Mouse (Mus musculus) CD4-positive, CD25-positive, alpha-beta regulatory T cell, adult 9 weeks (primary cell): Measurements from ENCODE around the gene Xlr5c. TPM values are rescaled to one million over a fixed set of nuclear protein-coding genes. Genes with fewer than 3 reads are reported as not detected.

Source experiments
- polyA plus RNA-seq: library from polyadenylated mRNA; unstranded; fragments of 100-300 nt; shearing (Covaris generic); gene quantifications from one replicate; pipeline ENCODE4 v1.2.1, GENCODE M21; 2017

Gene Xlr5c
- not detected for polyA plus RNA-seq

DNA sequence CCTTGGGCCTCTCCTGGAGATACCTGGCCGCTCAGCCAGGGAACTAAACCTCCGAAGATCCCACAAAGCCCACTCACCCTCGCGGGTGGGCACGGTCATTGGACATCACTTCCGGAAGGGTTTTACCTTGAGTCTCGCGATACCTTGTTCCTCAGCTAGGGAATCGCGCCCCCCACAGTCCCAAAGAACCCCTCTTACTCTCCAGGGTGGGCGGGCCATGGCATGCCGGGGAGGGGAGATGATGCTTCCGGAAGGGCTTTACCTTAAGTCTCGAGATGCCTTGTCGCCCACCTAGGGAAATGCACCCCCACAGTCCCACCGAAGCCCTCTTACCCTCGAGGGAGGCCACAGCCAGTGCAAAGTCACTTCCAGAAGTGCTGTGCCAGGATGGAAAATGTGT lies at the start of gene Xlr5c, which contains the start of gene Xlr5a:
Xlr5c (minus strand) TSS at position 101 of the 400 bp plus-strand sequence.
Xlr5a (minus strand) TSS at position 101 of the 400 bp plus-strand sequence.

DNA sequence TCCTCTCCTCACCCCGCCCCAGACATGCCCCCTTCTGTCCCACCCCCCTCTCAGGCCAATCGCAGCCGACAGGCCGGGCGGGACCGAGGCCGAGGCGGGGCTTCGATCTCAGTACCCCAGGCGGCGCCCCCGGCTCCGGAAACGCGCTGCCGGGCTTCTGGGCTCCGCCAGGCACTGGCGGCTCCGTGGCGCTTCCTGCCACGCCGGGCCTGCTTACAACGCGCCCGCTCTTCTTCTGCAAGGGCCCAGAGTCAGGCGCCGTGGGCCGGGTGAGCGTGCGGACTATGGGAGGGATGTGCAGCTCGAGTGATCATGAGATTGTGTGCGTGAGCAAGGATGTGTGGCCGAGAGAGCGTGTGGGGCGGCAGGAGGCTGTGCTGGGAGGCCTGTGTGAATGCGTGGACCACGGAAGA lies 49.7 kb upstream of the Xlr5c start, which contains the start of gene Zfp275:
Zfp275 (plus strand) TSS at position 139 of the 413 bp plus-strand sequence.

DNA sequence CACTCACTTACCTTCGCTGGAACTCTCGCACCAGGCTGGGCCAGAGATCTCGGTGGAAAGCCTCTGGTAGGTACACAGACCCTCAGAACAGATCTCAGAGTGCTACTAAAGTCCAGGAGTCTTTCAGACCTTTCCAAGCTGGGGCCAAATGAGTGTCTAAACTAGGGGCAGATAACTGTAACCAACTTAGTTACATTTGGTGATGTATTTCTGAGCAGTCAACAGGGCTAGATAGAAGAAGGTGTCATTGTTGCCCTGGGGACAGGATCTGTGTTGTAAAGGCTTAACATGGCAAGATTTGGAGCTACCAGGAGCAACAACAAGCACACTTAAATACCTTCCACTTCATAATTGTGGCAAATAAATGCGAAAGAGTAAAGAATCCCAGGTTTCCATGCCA lies 44.0 kb upstream of the Xlr5c start, which contains the start of gene Gm45015:
Gm45015 (minus strand) TSS at position 101 of the 400 bp plus-strand sequence.

DNA sequence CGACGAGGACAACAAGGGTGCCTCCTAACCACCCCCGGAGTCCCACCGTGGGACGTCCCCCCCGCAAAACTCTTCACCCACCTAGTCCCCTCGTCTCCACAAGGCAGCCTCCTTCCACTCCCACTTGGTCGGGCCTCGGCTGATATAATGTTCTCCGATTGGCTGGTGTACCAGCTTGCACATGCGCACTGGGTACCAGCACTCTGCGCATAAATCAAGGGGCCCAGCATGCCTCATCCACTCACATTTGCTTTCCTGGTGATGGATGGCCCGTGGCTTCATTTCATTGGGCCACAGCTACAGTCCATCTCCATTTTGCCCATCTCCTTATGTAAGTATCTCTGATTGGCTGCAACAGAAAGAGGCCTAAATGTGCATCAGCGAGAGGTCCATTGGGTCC lies 27.5 kb downstream of the Xlr5c start, which contains the start of gene Xlr3c:
Xlr3c (minus strand) TSS at position 121 of the 400 bp plus-strand sequence.

DNA sequence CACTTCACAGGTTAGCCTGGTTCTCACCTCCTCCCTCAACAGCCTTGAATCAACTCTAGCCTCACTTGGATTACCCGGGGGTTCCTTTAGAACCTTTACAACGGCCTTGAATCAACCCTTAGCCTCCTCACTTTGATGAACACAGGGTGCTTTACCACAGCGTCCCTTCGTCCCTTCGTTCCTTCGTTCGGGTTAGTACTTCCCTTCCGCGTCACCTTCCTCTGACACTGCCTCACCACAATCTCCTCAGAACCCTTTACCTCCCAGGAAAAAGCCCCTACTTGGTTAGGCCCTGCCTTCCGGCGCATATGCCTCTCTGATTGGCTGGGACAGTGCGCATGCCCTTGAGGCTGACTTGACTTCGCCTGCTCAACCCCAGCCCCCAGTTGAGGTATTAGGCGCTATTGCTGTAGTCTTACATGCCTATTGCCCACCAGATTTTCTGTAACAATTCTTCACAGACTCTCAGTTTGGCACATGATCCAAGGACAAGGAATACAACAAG lies 49.9 kb downstream of the Xlr5c start, which contains the start of gene Xlr4c:
Xlr4c (minus strand) TSS at position 310 of the 505 bp plus-strand sequence.

Other genes starting within 250 kb of the Xlr5c start
- gene Pnma3, start 228.2 kb downstream of the Xlr5c start, polyA plus RNA-seq, result not detected
- 118 TPM for gene Xlr4a, start 210.5 kb downstream of the Xlr5c start, polyA plus RNA-seq
- gene Xlr3a, start 195.9 kb downstream of the Xlr5c start, polyA plus RNA-seq, result 1.1 TPM
- 0.11 TPM for gene Gm14685, start 175.9 kb downstream of the Xlr5c start, polyA plus RNA-seq
- not detected for gene Xlr5b, start 144.2 kb downstream of the Xlr5c start, polyA plus RNA-seq
- 0.20 TPM for gene DXBay18, start 143.5 kb downstream of the Xlr5c start, polyA plus RNA-seq
- not detected for gene Spin2d, start 116.0 kb downstream of the Xlr5c start, polyA plus RNA-seq
- gene Xlr3b, start 100.8 kb downstream of the Xlr5c start, polyA plus RNA-seq, result 13.7 TPM
- 160 TPM for gene Xlr4b, start 78.6 kb downstream of the Xlr5c start, polyA plus RNA-seq
- gene F8a, start 64.7 kb downstream of the Xlr5c start, polyA plus RNA-seq, result 2.7 TPM
- gene Xlr4c, start 49.8 kb downstream of the Xlr5c start, polyA plus RNA-seq, result 113 TPM
- not detected for gene Xlr3c, start 27.6 kb downstream of the Xlr5c start, polyA plus RNA-seq
- gene Xlr5a, start within 50 bp of the Xlr5c start, polyA plus RNA-seq, result not detected
- gene Gm45015, start 43.9 kb upstream of the Xlr5c start, polyA plus RNA-seq, result not detected
- 21.8 TPM for gene Zfp275, start 49.6 kb upstream of the Xlr5c start, polyA plus RNA-seq
- gene Gm18336, start 105.8 kb upstream of the Xlr5c start, polyA plus RNA-seq, result not detected
- gene Zfp92, start 118.1 kb upstream of the Xlr5c start, polyA plus RNA-seq, result 0.24 TPM
- not detected for gene Trex2, start 142.4 kb upstream of the Xlr5c start, polyA plus RNA-seq
- gene Haus7, start 166.1 kb upstream of the Xlr5c start, polyA plus RNA-seq, result 33.2 TPM
- gene Bgn, start 190.6 kb upstream of the Xlr5c start, polyA plus RNA-seq, result not detected
- gene Atp2b3, start 210.1 kb upstream of the Xlr5c start, polyA plus RNA-seq, result not detected